Mouse (Mus musculus): ENCODE measurements around the gene Rtl8a. TPM values are rescaled to one million over a fixed set of nuclear protein-coding genes. Genes with fewer than 3 reads are reported as not detected.
"Not testable (repeated sequence)": the region's sequence is repeated elsewhere in the genome, so short reads cannot be mapped to it uniquely, and the experiment has no call there.

Rtl8a gene
- 240 and 291 TPM in 2 replicates for polyA plus RNA-seq (2014; fragmentation: Nextera tagmentation; extraction: Ambion mirVana)

- not testable (repeated sequence) for H3K36me3 ChIP-seq (ENCODE audit: control insufficient read depth, insufficient read depth, low read length); H3K9me3 ChIP-seq (ENCODE audit: control insufficient read depth, low read length); H3K9ac ChIP-seq (replicated peaks; ENCODE audit: low read length); H3K27me3 ChIP-seq (ENCODE audit: control insufficient read depth, insufficient read depth, low read length); H3K4me1 ChIP-seq (ENCODE audit: control insufficient read depth, insufficient read depth, low read length)
- Histone ChIP-seq H3K4me2 (ENCODE audit: low read length) (peak within 1 kb of the TSS; percentile 51), H3K27ac (replicated peaks; ENCODE audit: low read depth, low read length) (peak within 1 kb of the TSS; percentile 46; the same call in 1 of the 2 replicates), H3K4me3 (replicated peaks; ENCODE audit: low read depth, low read length) (peak within 1 kb of the TSS; percentile 28)
- peak; percentile 91 for DNase-seq
- ATAC-seq (ENCODE audit: low FRiP score, low TSS enrichment), result peak; percentile 92
- 8% methylated on average over 12 of the region's 50 CpGs for WGBS
These were observed at the start of gene Rtl8a for GRCm38 (mm10) chrX:53642980-53643961. Gene Rtl8a (minus strand): TSS chrX:53643682.

GRCm38 (mm10) chrX:53693141-53693540 is 49.7 kb upstream of the Rtl8a start:
- Histone ChIP-seq H3K27ac (replicated peaks; ENCODE audit: low read depth, low read length) (no peak overlapping the region), H3K4me2 (ENCODE audit: low read length) (no peak overlapping the region), H3K9me3 (ENCODE audit: control insufficient read depth, low read length) (no peaks in the 10 kb centered on the region), H3K27me3 (ENCODE audit: control insufficient read depth, insufficient read depth, low read length) (no peaks in the 10 kb centered on the region), H3K4me1 (ENCODE audit: control insufficient read depth, insufficient read depth, low read length) (no peaks in the 10 kb centered on the region), H3K4me3 (replicated peaks; ENCODE audit: low read depth, low read length) (no peak overlapping the region), H3K36me3 (ENCODE audit: control insufficient read depth, insufficient read depth, low read length) (no peaks in the 10 kb centered on the region), H3K9ac (replicated peaks; ENCODE audit: low read length) (no peak overlapping the region)
- ATAC-seq (ENCODE audit: low FRiP score, low TSS enrichment) (no peak), DNase-seq (no peak)
- WGBS, result 81% methylated on average over 2 of the region's 2 CpGs

GRCm38 (mm10) chrX:53692065-53692464 is 48.6 kb upstream of the Rtl8a start:
- ATAC-seq (ENCODE audit: low FRiP score, low TSS enrichment), result no peak

GRCm38 (mm10) chrX:53684676-53685075 is 41.2 kb upstream of the Rtl8a start:
- not testable (repeated sequence) for DNase-seq; H3K4me2 ChIP-seq (ENCODE audit: low read length); H3K4me1 ChIP-seq (ENCODE audit: control insufficient read depth, insufficient read depth, low read length); H3K27me3 ChIP-seq (ENCODE audit: control insufficient read depth, insufficient read depth, low read length); H3K9ac ChIP-seq (replicated peaks; ENCODE audit: low read length); H3K4me3 ChIP-seq (replicated peaks; ENCODE audit: low read depth, low read length); H3K36me3 ChIP-seq (ENCODE audit: control insufficient read depth, insufficient read depth, low read length); ATAC-seq (ENCODE audit: low FRiP score, low TSS enrichment); H3K27ac ChIP-seq (replicated peaks; ENCODE audit: low read depth, low read length); H3K9me3 ChIP-seq (ENCODE audit: control insufficient read depth, low read length)
- WGBS, result 68% methylated on average over 2 of the region's 4 CpGs

More at GRCm38 (mm10) chrX:53692065-53692464, 48.6 kb upstream of the Rtl8a start:
- H3K4me3 ChIP-seq (replicated peaks; ENCODE audit: low read depth, low read length), result no peak overlapping the region
- H3K4me1 ChIP-seq (ENCODE audit: control insufficient read depth, insufficient read depth, low read length), result no peaks in the 10 kb centered on the region
- DNase-seq, result no peak
- no peaks in the 10 kb centered on the region for H3K27me3 ChIP-seq (ENCODE audit: control insufficient read depth, insufficient read depth, low read length)
- H3K36me3 ChIP-seq (ENCODE audit: control insufficient read depth, insufficient read depth, low read length), result no peaks in the 10 kb centered on the region
- 78% methylated on average over 2 of the region's 2 CpGs for WGBS
- no peak overlapping the region for H3K4me2 ChIP-seq (ENCODE audit: low read length)
- no peak overlapping the region for H3K27ac ChIP-seq (replicated peaks; ENCODE audit: low read depth, low read length)
- H3K9me3 ChIP-seq (ENCODE audit: control insufficient read depth, low read length), result no peaks in the 10 kb centered on the region
- H3K9ac ChIP-seq (replicated peaks; ENCODE audit: low read length), result no peak overlapping the region

GRCm38 (mm10) chrX:53682650-53683049 is 39.2 kb upstream of the Rtl8a start:
- ATAC-seq (ENCODE audit: low FRiP score, low TSS enrichment); DNase-seq; H3K36me3 ChIP-seq (ENCODE audit: control insufficient read depth, insufficient read depth, low read length); H3K27ac ChIP-seq (replicated peaks; ENCODE audit: low read depth, low read length); H3K4me1 ChIP-seq (ENCODE audit: control insufficient read depth, insufficient read depth, low read length); H3K4me2 ChIP-seq (ENCODE audit: low read length); H3K9ac ChIP-seq (replicated peaks; ENCODE audit: low read length); H3K9me3 ChIP-seq (ENCODE audit: control insufficient read depth, low read length); H3K4me3 ChIP-seq (replicated peaks; ENCODE audit: low read depth, low read length); H3K27me3 ChIP-seq (ENCODE audit: control insufficient read depth, insufficient read depth, low read length): not testable (repeated sequence)
- 55% methylated on average over 2 of the region's 3 CpGs for WGBS

GRCm38 (mm10) chrX:53676943-53677342 is 33.5 kb upstream of the Rtl8a start:
- 4% methylated on average over 1 of the region's 2 CpGs for WGBS

GRCm38 (mm10) chrX:53670696-53671095 is 27.2 kb upstream of the Rtl8a start:
- H3K27me3 ChIP-seq (ENCODE audit: control insufficient read depth, insufficient read depth, low read length); H3K4me1 ChIP-seq (ENCODE audit: control insufficient read depth, insufficient read depth, low read length); H3K36me3 ChIP-seq (ENCODE audit: control insufficient read depth, insufficient read depth, low read length); H3K9me3 ChIP-seq (ENCODE audit: control insufficient read depth, low read length); H3K9ac ChIP-seq (replicated peaks; ENCODE audit: low read length); DNase-seq: not testable (repeated sequence)
- H3K4me3 ChIP-seq (replicated peaks; ENCODE audit: low read depth, low read length), result peak overlapping the region; percentile 24
- H3K4me2 ChIP-seq (ENCODE audit: low read length), result peak overlapping the region; percentile 48
- peak overlapping the region; percentile 78 for H3K27ac ChIP-seq (replicated peaks; ENCODE audit: low read depth, low read length)
- peak; percentile 44 for ATAC-seq (ENCODE audit: low FRiP score, low TSS enrichment)
- 22% methylated on average over 4 of the region's 4 CpGs for WGBS

More at GRCm38 (mm10) chrX:53676943-53677342, 33.5 kb upstream of the Rtl8a start:
- H3K9me3 ChIP-seq (ENCODE audit: control insufficient read depth, low read length); H3K4me3 ChIP-seq (replicated peaks; ENCODE audit: low read depth, low read length); DNase-seq; H3K27ac ChIP-seq (replicated peaks; ENCODE audit: low read depth, low read length); H3K4me1 ChIP-seq (ENCODE audit: control insufficient read depth, insufficient read depth, low read length); H3K9ac ChIP-seq (replicated peaks; ENCODE audit: low read length); ATAC-seq (ENCODE audit: low FRiP score, low TSS enrichment); H3K4me2 ChIP-seq (ENCODE audit: low read length); H3K36me3 ChIP-seq (ENCODE audit: control insufficient read depth, insufficient read depth, low read length); H3K27me3 ChIP-seq (ENCODE audit: control insufficient read depth, insufficient read depth, low read length): not testable (repeated sequence)

GRCm38 (mm10) chrX:53670294-53670693 is 26.8 kb upstream of the Rtl8a start, which contains the start of gene Rtl8b:
Gene Rtl8b (minus strand): TSS chrX:53670408.
- no peak within 1 kb of the TSS; the same call in 1 of the 2 replicates for H3K9ac ChIP-seq (replicated peaks; ENCODE audit: low read length)
- DNase-seq, result peak; percentile 91
- peak; percentile 94 for ATAC-seq (ENCODE audit: low FRiP score, low TSS enrichment)

More at GRCm38 (mm10) chrX:53670294-53670693, 26.8 kb upstream of the Rtl8a start, which contains the start of gene Rtl8b:
- H3K27me3 ChIP-seq (ENCODE audit: control insufficient read depth, insufficient read depth, low read length), result no peaks in the 10 kb centered on the region
- H3K4me1 ChIP-seq (ENCODE audit: control insufficient read depth, insufficient read depth, low read length), result no peaks in the 10 kb centered on the region
- no peaks in the 10 kb centered on the region for H3K36me3 ChIP-seq (ENCODE audit: control insufficient read depth, insufficient read depth, low read length)
- WGBS, result 17% methylated on average over 11 of the region's 15 CpGs
- peak within 1 kb of the TSS; percentile 78 for H3K27ac ChIP-seq (replicated peaks; ENCODE audit: low read depth, low read length)
- peak within 1 kb of the TSS; percentile 24 for H3K4me3 ChIP-seq (replicated peaks; ENCODE audit: low read depth, low read length)
- H3K4me2 ChIP-seq (ENCODE audit: low read length), result peak within 1 kb of the TSS; percentile 48
- H3K9me3 ChIP-seq (ENCODE audit: control insufficient read depth, low read length), result no peaks in the 10 kb centered on the region
